Mouse (Mus musculus) CH12.LX (cell line): ENCODE measurements around the gene Gm5447. TPM values are rescaled to one million over a fixed set of nuclear protein-coding genes. Genes with fewer than 3 reads are reported as not detected.

Source experiments
- DNase-seq: peaks from one replicate; pipeline ENCODE4 v3.0.0-alpha.2; 2013; ENCODE audit errors: extremely low read depth
- H3K27ac ChIP-seq: 2 replicates; pipeline ENCODE4 v1.5.1; 2012; ENCODE audit warnings: low read depth, mild to moderate bottlenecking, control low read depth, moderate library complexity; ENCODE audit not compliant: insufficient read depth
- H3K27me3 ChIP-seq: replicated peaks from 2 replicates; pipeline ENCODE3; 2012; ENCODE audit warnings: inconsistent platforms
- H3K36me3 ChIP-seq, 2 experiments: replicated peaks in 1 of 2; 2 replicates each; pipeline versions ENCODE3 to v1.6.1; 2012; ENCODE audit warnings: inconsistent platforms in 1 of 2, low read length in 1 of 2, mild to moderate bottlenecking in 1 of 2, mixed read lengths in 1 of 2, moderate library complexity in 1 of 2; ENCODE audit not compliant: control insufficient read depth in 1 of 2, insufficient read depth in 1 of 2
- H3K4me1 ChIP-seq, 2 experiments: 2 replicates each; pipeline ENCODE4 v1.6.1; 2012; ENCODE audit warnings: inconsistent platforms in 1 of 2, moderate library complexity in 1 of 2; ENCODE audit not compliant: insufficient read depth in 2 of 2, control insufficient read depth in 1 of 2
- H3K4me2 ChIP-seq: 2 replicates; pipeline ENCODE4 v1.6.1; 2012; ENCODE audit warnings: low read depth, mild to moderate bottlenecking, control low read depth; ENCODE audit not compliant: poor library complexity, insufficient read depth, severe bottlenecking
- H3K4me3 ChIP-seq, 3 experiments: fragments of 150-350 bp in 1 of 3; sonication (generic) in 1 of 3; replicated peaks in 1 of 3; 2 replicates each; pipeline versions ENCODE3 to v1.5.1; 2011 to 2012; ENCODE audit warnings: low read depth in 2 of 3, low read length in 2 of 3, mild to moderate bottlenecking in 2 of 3, moderate library complexity in 2 of 3, control low read depth in 1 of 3, improper control_type of control experiment in 1 of 3, inconsistent platforms in 1 of 3, mixed read lengths in 1 of 3; ENCODE audit not compliant: poor library complexity in 1 of 3
- H3K79me2 ChIP-seq: replicated peaks from 2 replicates; pipeline ENCODE4 v1.6.1; 2012; ENCODE audit warnings: mild to moderate bottlenecking, moderate library complexity; ENCODE audit not compliant: control insufficient read depth, poor library complexity, insufficient read depth, severe bottlenecking; ENCODE audit errors: extremely low read depth
- H3K9ac ChIP-seq: 2 replicates; pipeline ENCODE4 v1.6.1; 2012; ENCODE audit warnings: low read depth, mild to moderate bottlenecking, control low read depth, moderate library complexity; ENCODE audit not compliant: insufficient read depth
- H3K9me3 ChIP-seq: replicated peaks from 2 replicates; pipeline ENCODE3; 2012; ENCODE audit warnings: low read length, inconsistent platforms, mixed read lengths
- BHLHE40 ChIP-seq: IDR thresholded peaks from 2 replicates; pipeline ENCODE4 v1.6.1; 2011; ENCODE audit warnings: mild to moderate bottlenecking, low read depth, low read length, improper control_type of control experiment
- CHD1 ChIP-seq: IDR thresholded peaks from 2 replicates; pipeline ENCODE4 v1.6.1; 2012; ENCODE audit warnings: low read depth, low read length, improper control_type of control experiment, inconsistent platforms
- ELF1 ChIP-seq: IDR thresholded peaks from 2 replicates; pipeline ENCODE4 v1.6.1; 2014; ENCODE audit warnings: low read depth, mild to moderate bottlenecking, inconsistent platforms, low read length, improper control_type of control experiment
- ETS1 ChIP-seq: conservative IDR thresholded peaks from 2 replicates; pipeline ENCODE4 v1.6.1; 2012; ENCODE audit warnings: low read depth, mild to moderate bottlenecking, inconsistent platforms, low read length, improper control_type of control experiment, moderate library complexity
- HCFC1 ChIP-seq: IDR thresholded peaks from 2 replicates; pipeline ENCODE4 v1.6.1; 2012; ENCODE audit warnings: low read depth, mild to moderate bottlenecking, inconsistent platforms, low read length, improper control_type of control experiment
- IRF4 ChIP-seq: IDR thresholded peaks from 2 replicates; pipeline ENCODE4 v1.6.1; 2014; ENCODE audit warnings: low read depth, mild to moderate bottlenecking, inconsistent platforms, low read length, improper control_type of control experiment
- KAT2A ChIP-seq: IDR thresholded peaks from 2 replicates; pipeline ENCODE4 v1.6.1; 2012; ENCODE audit warnings: low read length, improper control_type of control experiment, inconsistent platforms; ENCODE audit not compliant: insufficient replicate concordance
- MEF2A ChIP-seq: IDR thresholded peaks from 2 replicates; pipeline ENCODE4 v1.6.1; 2014; ENCODE audit warnings: low read depth, mild to moderate bottlenecking, inconsistent platforms, low read length, improper control_type of control experiment, borderline replicate concordance
- MXI1 ChIP-seq: IDR thresholded peaks from 2 replicates; pipeline ENCODE4 v1.6.1; 2011; ENCODE audit warnings: mild to moderate bottlenecking, low read depth, low read length, improper control_type of control experiment
- NELFE ChIP-seq: IDR thresholded peaks from 2 replicates; pipeline ENCODE4 v1.6.1; 2011; ENCODE audit warnings: low read depth, low read length, improper control_type of control experiment
- NRF1 ChIP-seq: IDR thresholded peaks from 2 replicates; pipeline ENCODE4 v1.6.1; 2014; ENCODE audit warnings: low read depth, mild to moderate bottlenecking, inconsistent platforms, low read length, improper control_type of control experiment, moderate library complexity
- POLR2A ChIP-seq: IDR thresholded peaks from 2 replicates; pipeline ENCODE4 v1.6.1; 2011; ENCODE audit warnings: low read depth, mild to moderate bottlenecking, improper control_type of control experiment, low read length
- TCF12 ChIP-seq: IDR thresholded peaks from 2 replicates; pipeline ENCODE4 v1.6.1; 2014; ENCODE audit warnings: low read depth, mild to moderate bottlenecking, inconsistent platforms, low read length, improper control_type of control experiment
- USF1 ChIP-seq: IDR thresholded peaks from 2 replicates; pipeline ENCODE4 v1.6.1; 2014; ENCODE audit warnings: low read depth, mild to moderate bottlenecking, inconsistent platforms, low read length, improper control_type of control experiment
- ZNF384 ChIP-seq: IDR thresholded peaks from 2 replicates; pipeline ENCODE4 v1.6.1; 2012; ENCODE audit warnings: low read depth, low read length, improper control_type of control experiment, inconsistent platforms
- dilution Hi-C: fragments of 300-500 bp; cut with MboI; formaldehyde crosslinking; loops from 2 replicates; pipeline ENCODE4 v1.14.3; 2020; ENCODE audit warnings: low sequenced_read_pairs; ENCODE audit not compliant: extremely low pct_unique_long_range_greater_than_20kb, extremely low pct_ligation_motif_present
- in situ Hi-C: fragments of 300-500 bp; cut with MboI; formaldehyde crosslinking; loops from 3 replicates; pipeline ENCODE4 v1.14.3; 2019; ENCODE audit warnings: low sequenced_read_pairs, low pct_ligation_motif_present, low pct_unique_long_range_greater_than_20kb, mixed read lengths
- polyA plus RNA-seq: library from polyadenylated mRNA; unstranded; fragments of >175 nt; gene quantifications from 2 replicates; pipeline ENCODE4 v1.2.1, GENCODE M21; 2012; ENCODE audit warnings: low read depth; ENCODE audit not compliant: insufficient read length
- total RNA-seq, 2 experiments: library from RNA; depleted of rRNA; stranded (reverse); fragments of 300-350 nt in 1 of 2; fragments of >200 nt in 1 of 2; gene quantifications; 2 replicates each; pipeline ENCODE4 v1.2.3; 2012 to 2014

Gene Gm5447
- total and polyA plus RNA-seq, 3 experiments, result not detected

- H3K9ac ChIP-seq, result no peak overlapping the region
- peaks cover 0 to 21% of the 10 kb centered on the region in 2 experiments for H3K36me3 ChIP-seq
- no peak overlapping the region for H3K4me3 ChIP-seq
- in situ Hi-C loops (no loop called here), dilution Hi-C loops (no loop called here)
- H3K9me3 ChIP-seq, result no peaks in the 10 kb centered on the region
- peaks cover 22% of the 10 kb centered on the region for H3K79me2 ChIP-seq
- H3K27me3 ChIP-seq, result no peaks in the 10 kb centered on the region
- TF ChIP-seq IRF4, result peak; percentile 47; the same call in 1 of the 2 replicates
- 0 out of 2 replicates have a peak, but pooled peaks have one; percentile 28 for TF ChIP-seq MEF2A
- no peak for TF ChIP-seq USF1
- TF ChIP-seq, all 38 proteins: peak for 2
- Histone ChIP-seq H3K27ac (no peak overlapping the region), H3K4me2 (no peak overlapping the region), H3K4me1 (peaks cover 12 to 59% of the 10 kb centered on the region in 2 experiments)
- no peak for DNase-seq
Measured at GRCm38 (mm10) chr13:30949181-30949580, 24.8 kb upstream of the Gm5447 start.

GRCm38 (mm10) chr13:30952044-30952443, 22.0 kb upstream of the Gm5447 start:
- no peak for DNase-seq
- Histone ChIP-seq H3K4me1 (peaks cover 9 to 41% of the 10 kb centered on the region in 2 experiments), H3K27me3 (no peaks in the 10 kb centered on the region), H3K36me3 (peaks cover 0 to 33% of the 10 kb centered on the region in 2 experiments), H3K9ac (no peak overlapping the region), H3K27ac (no peak overlapping the region), H3K9me3 (peaks cover 6% of the 10 kb centered on the region), H3K4me2 (no peak overlapping the region), H3K4me3 (no peak overlapping the region), H3K79me2 (peaks cover 21% of the 10 kb centered on the region)
- dilution Hi-C loops, result no loop called here
- TF ChIP-seq TCF12 (no peak), CHD1 (no peak), MEF2A (no peak), BHLHE40 (no peak), POLR2A (no peak), IRF4 (no peak), HCFC1 (no peak), NELFE (no peak), MXI1 (no peak), ELF1 (no peak), KAT2A (no peak), ETS1 (no peak)
- in situ Hi-C loops, result no loop called here

GRCm38 (mm10) chr13:30953580-30953979, 20.4 kb upstream of the Gm5447 start:
- H3K9ac ChIP-seq, result no peak overlapping the region
- no peak overlapping the region for H3K4me3 ChIP-seq
- H3K79me2 ChIP-seq, result peaks cover 22% of the 10 kb centered on the region
- H3K27me3 ChIP-seq, result no peaks in the 10 kb centered on the region
- peak overlapping the region; percentile 67 for H3K4me2 ChIP-seq
- no peak for TF ChIP-seq NRF1
- peak; percentile 22; the same call in 1 of the 2 replicates for TF ChIP-seq IRF4
- no peak for TF ChIP-seq ZNF384
- DNase-seq, result no peak
- peaks cover 7 to 34% of the 10 kb centered on the region in 2 experiments for H3K4me1 ChIP-seq
- H3K36me3 ChIP-seq, result peaks cover 0 to 43% of the 10 kb centered on the region in 2 experiments
- no peak overlapping the region for H3K27ac ChIP-seq
- dilution Hi-C loops (no loop called here), in situ Hi-C loops (no loop called here)
- peaks cover 6% of the 10 kb centered on the region for H3K9me3 ChIP-seq
